Mouse (Mus musculus): ENCODE results near the gene Fam160a1. TPM values are rescaled to one million over a fixed set of nuclear protein-coding genes. Genes with fewer than 3 reads are reported as not detected.

Fam160a1 gene
- total and polyA plus RNA-seq, 2 experiments from 2014 or later: 0.45 to 1.2 TPM

- Histone ChIP-seq H3K9ac (replicated peaks; ENCODE audit: low read length) (no peak overlapping the region), H3K9me3 (ENCODE audit: low read length) (no peaks in the 10 kb centered on the region), H3K4me2 (ENCODE audit: low read depth, low read length) (no peak overlapping the region), H3K36me3 (ENCODE audit: insufficient read depth, low read length) (no peaks in the 10 kb centered on the region), H3K27ac (no peak overlapping the region), H3K27me3 (ENCODE audit: insufficient read depth, low read length) (no peaks in the 10 kb centered on the region), H3K4me1 (ENCODE audit: insufficient read depth, low read length) (no peaks in the 10 kb centered on the region), H3K4me3 (ENCODE audit: low read length) (no peak overlapping the region)
- 54% methylated on average over 3 of the region's 3 CpGs for WGBS
- TF ChIP-seq CTCF (IDR thresholded peaks at IDR 0.05; ENCODE audit: low read depth): no peak
- ATAC-seq (no peak), DNase-seq (ENCODE audit: low spot score) (no peak)
These were observed 139.1 kb downstream of the Fam160a1 start for GRCm38 (mm10) chr3:85677952-85678351.

GRCm38 (mm10) chr3:85677133-85677532 is 140.0 kb downstream of the Fam160a1 start:
- DNase-seq (ENCODE audit: low spot score) (no peak), ATAC-seq (no peak)
- no peak overlapping the region for H3K9ac ChIP-seq (replicated peaks; ENCODE audit: low read length)
- no peak overlapping the region for H3K4me3 ChIP-seq (ENCODE audit: low read length)
- no peak for TF ChIP-seq CTCF (IDR thresholded peaks at IDR 0.05; ENCODE audit: low read depth)
- no peaks in the 10 kb centered on the region for H3K36me3 ChIP-seq (ENCODE audit: insufficient read depth, low read length)
- H3K4me1 ChIP-seq (ENCODE audit: insufficient read depth, low read length): no peaks in the 10 kb centered on the region
- no peaks in the 10 kb centered on the region for H3K27me3 ChIP-seq (ENCODE audit: insufficient read depth, low read length)
- no peaks in the 10 kb centered on the region for H3K9me3 ChIP-seq (ENCODE audit: low read length)
- 77% methylated on average over 8 of the region's 8 CpGs for WGBS
- H3K27ac ChIP-seq: no peak overlapping the region
- no peak overlapping the region for H3K4me2 ChIP-seq (ENCODE audit: low read depth, low read length)

- no peak for DNase-seq (ENCODE audit: low spot score)
- TF ChIP-seq CTCF (IDR thresholded peaks at IDR 0.05; ENCODE audit: low read depth): no peak
- H3K4me3 ChIP-seq (ENCODE audit: low read length): no peak overlapping the region
- no peaks in the 10 kb centered on the region for H3K36me3 ChIP-seq (ENCODE audit: insufficient read depth, low read length)
- 77% methylated on average over 6 of the region's 6 CpGs for WGBS
- ATAC-seq: no peak
- no peak overlapping the region for H3K9ac ChIP-seq (replicated peaks; ENCODE audit: low read length)
- H3K4me1 ChIP-seq (ENCODE audit: insufficient read depth, low read length): no peaks in the 10 kb centered on the region
- H3K27ac ChIP-seq: no peak overlapping the region
- H3K27me3 ChIP-seq (ENCODE audit: insufficient read depth, low read length): no peaks in the 10 kb centered on the region
- no peaks in the 10 kb centered on the region for H3K9me3 ChIP-seq (ENCODE audit: low read length)
- no peak overlapping the region for H3K4me2 ChIP-seq (ENCODE audit: low read depth, low read length)
These were observed 147.2 kb downstream of the Fam160a1 start for GRCm38 (mm10) chr3:85669844-85670243.

- H3K9ac ChIP-seq (replicated peaks; ENCODE audit: low read length): no peak overlapping the region
- no peak overlapping the region for H3K4me2 ChIP-seq (ENCODE audit: low read depth, low read length)
- no peak overlapping the region for H3K27ac ChIP-seq
- DNase-seq (ENCODE audit: low spot score) (no peak), ATAC-seq (no peak)
- H3K36me3 ChIP-seq (ENCODE audit: insufficient read depth, low read length): no peaks in the 10 kb centered on the region
- TF ChIP-seq CTCF (IDR thresholded peaks at IDR 0.05; ENCODE audit: low read depth): no peak
- H3K9me3 ChIP-seq (ENCODE audit: low read length): no peaks in the 10 kb centered on the region
- H3K4me3 ChIP-seq (ENCODE audit: low read length): no peak overlapping the region
- no peaks in the 10 kb centered on the region for H3K27me3 ChIP-seq (ENCODE audit: insufficient read depth, low read length)
- 89% methylated on average over 6 of the region's 6 CpGs for WGBS
- no peaks in the 10 kb centered on the region for H3K4me1 ChIP-seq (ENCODE audit: insufficient read depth, low read length)
These were observed 149.4 kb downstream of the Fam160a1 start for GRCm38 (mm10) chr3:85667683-85668082.

GRCm38 (mm10) chr3:85666736-85667135 is 150.4 kb downstream of the Fam160a1 start:
- Histone ChIP-seq H3K4me3 (ENCODE audit: low read length) (no peak overlapping the region), H3K9ac (replicated peaks; ENCODE audit: low read length) (no peak overlapping the region), H3K27me3 (ENCODE audit: insufficient read depth, low read length) (no peaks in the 10 kb centered on the region), H3K27ac (no peak overlapping the region), H3K9me3 (ENCODE audit: low read length) (no peaks in the 10 kb centered on the region), H3K4me2 (ENCODE audit: low read depth, low read length) (no peak overlapping the region), H3K36me3 (ENCODE audit: insufficient read depth, low read length) (no peaks in the 10 kb centered on the region), H3K4me1 (ENCODE audit: insufficient read depth, low read length) (0 out of 2 replicates have a peak, but pooled peaks cover under 1% of the 10 kb centered on the region)
- ATAC-seq (no peak), DNase-seq (ENCODE audit: low spot score) (no peak)
- TF ChIP-seq CTCF (IDR thresholded peaks at IDR 0.05; ENCODE audit: low read depth): no peak
- 76% methylated on average over 12 of the region's 12 CpGs for WGBS

GRCm38 (mm10) chr3:85666166-85666565 is 150.9 kb downstream of the Fam160a1 start:
- Histone ChIP-seq H3K27me3 (ENCODE audit: insufficient read depth, low read length) (no peaks in the 10 kb centered on the region), H3K9me3 (ENCODE audit: low read length) (no peaks in the 10 kb centered on the region), H3K4me3 (ENCODE audit: low read length) (no peak overlapping the region), H3K27ac (no peak overlapping the region), H3K4me2 (ENCODE audit: low read depth, low read length) (no peak overlapping the region), H3K4me1 (ENCODE audit: insufficient read depth, low read length) (0 out of 2 replicates have a peak, but pooled peaks cover 2% of the 10 kb centered on the region), H3K36me3 (ENCODE audit: insufficient read depth, low read length) (no peaks in the 10 kb centered on the region), H3K9ac (replicated peaks; ENCODE audit: low read length) (no peak overlapping the region)
- ATAC-seq (no peak), DNase-seq (ENCODE audit: low spot score) (no peak)
- no peak for TF ChIP-seq CTCF (IDR thresholded peaks at IDR 0.05; ENCODE audit: low read depth)
- 69% methylated on average over 3 of the region's 3 CpGs for WGBS

- H3K27ac ChIP-seq: no peak overlapping the region
- no peak overlapping the region for H3K4me2 ChIP-seq (ENCODE audit: low read depth, low read length)
- DNase-seq (ENCODE audit: low spot score) (no peak), ATAC-seq (no peak)
- no peaks in the 10 kb centered on the region for H3K36me3 ChIP-seq (ENCODE audit: insufficient read depth, low read length)
- H3K4me3 ChIP-seq (ENCODE audit: low read length): no peak overlapping the region
- H3K9ac ChIP-seq (replicated peaks; ENCODE audit: low read length): no peak overlapping the region
- H3K27me3 ChIP-seq (ENCODE audit: insufficient read depth, low read length): no peaks in the 10 kb centered on the region
- H3K9me3 ChIP-seq (ENCODE audit: low read length): no peaks in the 10 kb centered on the region
- no peak for TF ChIP-seq CTCF (IDR thresholded peaks at IDR 0.05; ENCODE audit: low read depth)
- 0 out of 2 replicates have a peak, but pooled peaks cover 2% of the 10 kb centered on the region for H3K4me1 ChIP-seq (ENCODE audit: insufficient read depth, low read length)
- WGBS: 84% methylated on average over 10 of the region's 10 CpGs
These were observed 152.4 kb downstream of the Fam160a1 start for GRCm38 (mm10) chr3:85664591-85665171.
